Mouse (Mus musculus) B cell, adult 2 months (primary cell): Measurements from ENCODE around the gene Nifk.

ENCODE experiments used
- DNase-seq, 2 experiments: peaks; one replicate each; pipeline ENCODE4 v3.0.0; 2022

Gene Nifk

DNA sequence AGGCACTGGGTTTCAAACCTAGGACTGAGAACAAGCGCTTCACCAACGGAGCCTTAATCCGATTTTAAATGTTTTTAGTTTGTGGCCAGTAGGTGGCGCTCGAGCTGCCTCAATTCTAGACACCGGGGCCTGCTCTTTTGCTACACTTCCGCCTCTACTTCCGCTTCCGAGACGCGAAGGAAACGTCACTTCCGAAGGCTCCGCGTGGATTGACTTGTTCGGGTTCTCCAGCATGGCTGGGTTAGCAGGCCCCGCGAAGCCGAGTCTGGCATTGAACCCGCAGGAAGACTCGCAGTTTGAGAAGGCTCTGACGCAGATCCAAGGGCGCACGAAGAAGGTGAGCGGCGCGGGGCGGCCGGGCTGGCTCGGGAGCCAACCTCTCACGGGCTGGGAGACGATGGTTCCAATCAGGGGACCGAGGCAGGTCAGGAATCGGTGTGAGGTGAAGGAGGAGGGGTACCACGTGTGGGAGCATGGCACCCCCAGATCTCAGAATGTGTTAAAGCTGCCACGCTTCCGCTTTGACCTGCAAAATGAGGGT, at the start of gene Nifk:
TSS of gene Nifk (plus strand) at position 179 of the 541 bp plus-strand sequence.
- peak; percentile 94 for DNase-seq

- no peak for DNase-seq
Observed at GRCm38 (mm10) chr1:118275139-118275538, 46.5 kb upstream of the Nifk start.

- no peak for DNase-seq
Observed at GRCm38 (mm10) chr1:118292291-118292690, 29.3 kb upstream of the Nifk start.

GRCm38 (mm10) chr1:118294192-118294591, 27.4 kb upstream of the Nifk start:
- no peak for DNase-seq

DNA sequence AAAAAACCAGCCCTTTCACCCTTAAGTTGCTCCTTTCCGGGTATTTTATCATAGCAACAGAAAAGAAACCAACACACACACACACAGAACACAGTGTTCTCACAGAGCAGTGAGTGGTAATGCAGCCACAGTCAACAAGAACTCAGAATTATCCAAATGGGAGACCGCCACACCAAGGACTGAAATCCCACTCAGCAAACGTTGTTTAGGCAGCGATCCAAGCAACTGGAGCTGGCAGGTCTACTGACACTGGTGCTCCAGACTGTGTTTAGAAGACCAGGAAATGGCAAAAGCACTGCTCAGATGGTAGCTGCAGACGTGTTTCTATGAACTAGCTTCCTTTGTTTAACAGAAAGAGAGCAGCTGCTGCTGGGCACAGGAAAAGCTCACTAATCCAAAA, 26.8 kb upstream of the Nifk start:
- DNase-seq: no peak

DNA sequence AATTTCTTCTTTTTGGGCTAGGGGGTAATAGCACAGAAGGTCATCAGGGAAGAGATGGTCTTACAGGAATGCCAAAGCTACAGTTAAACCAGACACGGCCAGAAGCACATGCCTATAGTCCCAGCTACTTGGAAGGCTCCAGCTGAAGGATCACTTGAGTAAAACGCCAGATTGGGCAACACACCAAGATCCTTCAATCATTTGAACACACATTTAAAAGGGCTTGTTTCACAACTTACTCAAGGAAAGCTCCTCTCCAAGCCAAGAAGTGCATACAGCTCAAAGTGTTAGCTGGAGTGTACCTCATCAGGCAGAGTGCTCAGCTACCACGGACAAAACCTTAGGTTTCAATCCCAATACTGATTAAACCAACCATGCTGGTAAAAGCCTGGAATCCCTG, 25.0 kb upstream of the Nifk start:
- no peak for DNase-seq

DNA sequence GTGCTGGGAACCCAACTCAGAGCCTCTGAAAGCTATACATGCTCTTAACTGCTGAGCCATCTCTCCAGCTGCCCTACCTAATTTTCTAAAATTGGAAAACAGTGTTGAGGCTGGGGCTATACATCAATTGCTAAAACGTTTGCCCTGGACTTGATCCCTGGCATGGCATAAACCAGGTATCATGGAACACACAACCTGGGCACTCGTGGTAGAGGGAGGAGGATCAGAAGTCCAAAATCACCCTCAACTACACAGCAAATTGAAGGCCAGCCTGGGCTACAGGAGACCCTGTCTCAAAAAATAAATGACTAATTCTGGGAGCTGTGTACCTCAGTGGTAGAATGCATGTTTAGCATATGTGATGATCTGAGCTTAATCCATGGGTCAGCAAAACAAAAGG, 23.9 kb upstream of the Nifk start:
- no peak for DNase-seq

DNA sequence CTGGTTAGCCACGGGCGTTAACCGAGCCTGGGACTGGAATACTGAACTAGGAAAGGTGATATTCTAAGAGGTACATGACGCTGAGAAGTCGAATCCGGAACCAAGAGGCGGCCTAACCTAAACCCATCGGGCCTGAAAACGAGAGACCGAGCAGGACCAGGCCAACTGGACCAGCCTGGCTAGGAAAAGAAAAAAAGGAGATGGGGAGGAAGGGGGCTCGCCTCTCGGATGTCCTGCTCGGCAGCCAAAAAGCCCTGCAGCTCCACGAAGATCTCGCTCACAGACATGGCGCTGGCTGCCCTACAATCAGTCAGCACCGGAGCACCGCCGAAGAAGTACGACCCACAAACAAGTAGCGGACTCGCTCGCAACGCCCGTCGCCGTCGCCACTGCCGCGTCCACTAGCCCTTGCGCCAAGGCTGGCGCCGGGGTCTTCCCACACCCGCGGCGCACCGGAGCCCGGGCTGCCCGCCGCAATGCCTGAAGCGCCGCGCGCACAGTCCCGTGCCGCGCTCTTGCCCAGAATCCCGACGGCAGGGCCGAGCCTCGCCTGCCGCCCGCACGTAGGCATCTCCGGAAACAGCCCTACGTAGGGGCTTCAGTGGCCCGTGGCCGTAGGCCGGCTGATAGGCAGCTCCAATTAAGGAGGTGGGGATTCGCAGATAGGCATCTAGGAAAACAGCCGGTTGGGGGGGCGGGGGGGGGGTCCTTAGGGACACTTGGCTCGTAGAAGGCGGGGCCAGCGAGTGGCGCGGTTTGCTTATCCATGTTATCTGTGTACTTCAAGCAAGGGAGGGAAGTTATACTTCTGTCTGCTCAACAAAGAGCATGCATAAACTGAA, 10.6 kb upstream of the Nifk start:
- DNase-seq: peak; percentile 88 to 94

- DNase-seq: peak in 1 of 2 experiments; percentile 14
Observed at GRCm38 (mm10) chr1:118311622-118312326, 9.9 kb upstream of the Nifk start, which contains the start of gene Tsn. TSS of gene Tsn (minus strand) at chr1:118311739.

GRCm38 (mm10) chr1:118320696-118321095, 943 bp upstream of the Nifk start:
- DNase-seq: peak; percentile 61 to 69

GRCm38 (mm10) chr1:118334749-118335713, 13.4 kb downstream of the Nifk start:
- no peak for DNase-seq

DNA sequence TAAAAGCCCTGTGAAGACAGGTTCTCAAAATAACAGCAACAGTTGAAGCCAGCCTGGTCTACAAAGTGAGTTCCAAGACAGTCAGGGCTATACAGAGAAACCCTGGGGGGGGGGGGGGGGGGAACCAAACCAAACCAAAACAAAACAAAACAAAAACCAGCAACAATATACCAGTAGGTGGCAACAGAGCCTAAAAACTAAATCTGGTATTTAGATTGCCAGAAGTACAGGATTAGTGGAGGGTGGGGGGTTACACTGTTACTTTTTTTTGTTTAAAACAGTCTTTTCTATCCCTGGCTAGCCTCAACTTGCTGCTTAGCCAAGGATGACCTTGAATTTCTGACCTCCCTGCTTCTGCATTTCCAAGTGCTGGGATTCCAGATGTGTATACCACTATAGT, 14.2 kb downstream of the Nifk start:
- no peak for DNase-seq

- DNase-seq: no peak
Observed at GRCm38 (mm10) chr1:118337921-118338320, 16.3 kb downstream of the Nifk start.

DNA sequence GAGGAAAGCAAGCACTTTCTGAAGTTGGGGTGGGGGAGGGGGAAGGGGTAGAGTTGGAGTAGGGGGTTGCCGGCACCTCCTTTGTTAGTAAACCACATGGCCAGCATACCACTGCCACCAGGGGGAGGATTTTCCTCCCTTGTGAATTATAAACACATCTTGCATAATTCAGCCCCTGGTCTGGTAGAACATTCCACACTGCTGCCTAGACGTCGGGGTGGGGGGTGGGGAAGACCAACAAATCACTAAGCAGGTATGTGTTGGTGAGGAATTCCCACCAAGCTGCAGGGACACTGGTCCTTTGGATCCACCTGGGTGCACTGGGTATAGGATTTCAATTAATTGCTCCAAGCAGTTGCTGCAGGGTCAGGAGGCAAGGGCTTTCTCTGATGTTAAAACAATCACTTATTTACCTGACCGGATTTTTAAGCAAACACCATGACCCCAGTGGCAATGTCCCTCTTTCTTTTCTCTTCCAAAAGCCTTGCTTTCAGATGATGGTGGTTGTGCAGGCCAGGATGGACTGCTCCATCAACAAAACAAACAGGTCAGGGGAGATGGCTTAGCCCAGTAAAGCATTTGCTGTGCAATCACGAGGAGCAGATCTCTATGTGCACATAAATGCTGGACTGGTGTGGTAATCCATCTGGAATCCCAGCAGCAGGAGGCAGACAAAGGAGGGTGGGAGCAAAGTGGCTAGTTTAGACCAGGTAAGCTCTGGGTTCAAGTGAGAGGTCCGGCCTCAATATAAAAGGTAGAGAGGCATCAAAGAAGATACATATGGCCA, 22.2 kb downstream of the Nifk start:
- DNase-seq: no peak

GRCm38 (mm10) chr1:118349922-118350321, 28.3 kb downstream of the Nifk start:
- no peak for DNase-seq

- DNase-seq: no peak
Observed at GRCm38 (mm10) chr1:118359071-118359761, 37.6 kb downstream of the Nifk start.

GRCm38 (mm10) chr1:118367970-118368369, 46.3 kb downstream of the Nifk start:
- peak; percentile 40 to 48 for DNase-seq

- DNase-seq: no peak
Observed at GRCm38 (mm10) chr1:118368721-118369461, 47.3 kb downstream of the Nifk start.

DNA sequence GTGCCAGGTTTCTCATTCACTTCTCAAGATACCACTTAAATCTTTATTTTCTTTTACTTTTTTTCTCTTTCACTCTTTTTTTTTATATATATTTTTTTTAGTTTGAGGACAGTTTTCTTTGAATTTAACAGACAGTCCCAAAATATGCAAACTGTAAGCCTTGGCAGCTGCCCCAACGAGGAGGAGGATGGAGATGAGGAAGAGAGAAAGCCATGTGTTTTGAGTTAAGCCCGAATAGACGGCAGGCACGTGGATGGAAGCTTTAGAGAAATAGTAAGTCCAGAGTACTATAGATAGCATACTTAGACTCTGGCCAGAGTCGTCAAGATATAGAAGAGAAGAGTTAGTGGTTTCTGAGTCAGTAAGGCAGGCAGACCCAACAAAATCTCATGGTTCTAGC, 56.1 kb downstream of the Nifk start:
- DNase-seq: no peak

DNA sequence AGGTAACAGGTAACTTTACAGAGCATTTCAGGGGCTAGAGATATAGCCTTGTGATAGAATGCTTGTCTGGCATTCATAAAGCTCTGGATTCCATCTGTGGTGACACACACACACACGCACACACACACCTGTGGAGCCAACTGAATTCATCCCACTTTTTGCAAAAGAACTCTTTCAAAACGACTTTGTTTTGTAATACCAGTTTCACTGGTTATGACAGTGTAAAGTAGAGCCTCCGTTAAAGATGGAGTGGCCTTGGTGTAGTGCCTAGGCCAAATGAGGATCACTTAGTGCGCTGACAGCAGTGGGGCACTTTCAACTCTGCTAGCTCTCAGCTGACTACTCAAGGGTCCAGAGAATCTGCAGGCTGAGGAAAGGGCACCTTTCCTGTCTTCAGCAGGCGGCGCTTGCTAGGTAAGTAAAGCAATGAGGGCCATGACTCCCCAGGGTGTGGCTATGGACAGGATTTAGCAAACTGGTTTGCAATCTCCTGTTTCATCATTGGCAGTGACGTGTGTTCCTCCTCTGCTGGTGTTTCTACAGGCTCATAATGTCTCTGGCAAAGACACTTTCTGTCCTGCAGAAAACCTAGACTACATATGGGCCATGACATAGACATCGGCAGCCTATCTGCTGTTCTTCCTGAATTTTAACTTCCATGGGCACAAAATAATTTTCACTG, 58.6 kb downstream of the Nifk start:
- DNase-seq: no peak
